Mouse (Mus musculus) olfactory bulb, adult 2 months (tissue): ENCODE results near the gene Rab13.

Experiments used
- CTCF ChIP-seq: fragments of 200-500 bp; IDR thresholded peaks from 2 replicates; pipeline ENCODE4 v1.5.1; 2012; ENCODE audit warnings: low read depth, mild to moderate bottlenecking, low read length, moderate library complexity; ENCODE audit not compliant: insufficient read depth
- POLR2A ChIP-seq: fragments of 200-500 bp; IDR thresholded peaks from 2 replicates; pipeline ENCODE4 v1.6.1; 2012; ENCODE audit warnings: mild to moderate bottlenecking, low read depth, low read length, moderate library complexity; ENCODE audit not compliant: insufficient read depth

DNA sequence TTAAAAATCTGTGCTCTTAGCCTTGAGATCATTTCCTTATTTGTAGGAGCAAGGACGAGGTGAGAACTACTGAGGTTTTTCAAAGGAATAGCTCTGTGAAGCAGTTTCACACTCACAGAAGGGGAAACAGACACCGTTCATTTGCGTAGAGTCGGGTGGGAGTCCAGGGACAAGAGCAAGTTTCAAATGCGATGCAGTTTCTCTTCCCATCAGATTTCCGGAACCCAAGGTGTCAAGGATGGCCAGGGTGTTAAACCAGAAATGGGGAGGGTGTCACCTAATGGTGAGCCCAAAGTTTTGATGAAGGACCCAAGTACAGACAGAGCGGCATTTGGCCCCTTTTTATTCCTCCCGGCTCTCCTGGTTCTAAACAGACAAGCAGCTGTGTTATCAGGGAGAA lies 17.6 kb downstream of the Rab13 start:
- TF ChIP-seq CTCF: no peak
- TF ChIP-seq POLR2A: no peak
